Mouse (Mus musculus): ENCODE data around the gene 4930486L24Rik.

DNA sequence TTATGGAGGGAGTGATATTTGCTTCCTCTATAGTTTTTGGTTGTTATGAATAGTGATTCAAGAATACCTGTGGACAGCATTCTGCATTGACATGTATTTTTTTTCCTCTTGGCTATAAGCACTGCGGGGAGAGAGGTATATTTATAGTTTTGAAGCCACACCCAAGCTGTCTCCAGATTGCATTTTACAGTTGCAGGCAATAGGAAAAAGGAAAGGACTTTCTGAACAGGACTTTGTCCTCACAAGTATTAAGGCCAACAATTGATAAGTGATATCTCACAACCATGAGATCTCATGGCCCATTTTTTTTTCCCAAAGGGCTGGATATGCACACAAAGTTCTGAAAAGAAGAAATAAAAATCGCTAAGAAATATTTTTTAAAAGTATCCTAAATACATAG is 54.6 kb downstream of the 4930486L24Rik start:
- no peak for TF ChIP-seq POLR2A (IDR thresholded peaks at IDR 0.05; ENCODE audit: insufficient read depth, low read depth, low read length)
- no peak for TF ChIP-seq CTCF (IDR thresholded peaks at IDR 0.05)

Data from heart, adult 2 months (tissue).